Mouse (Mus musculus) small intestine, adult 10 weeks (tissue): ENCODE data around the gene Sh2d1b2. TPM values are rescaled to one million over a fixed set of nuclear protein-coding genes. Genes with fewer than 3 reads are reported as not detected.

ENCODE experiments used
- polyA plus RNA-seq: library from polyadenylated mRNA; stranded (reverse); fragments of 350-450 nt; fragmentation: Illumina TruSeq; extraction: RNeasy Lipid Tissue Mini Kit (QIAGEN cat#74804); gene quantifications from one replicate; pipeline ENCODE4 v1.2.3, GENCODE M21; 2014; ENCODE audit warnings: low replicate concordance

Sh2d1b2 gene
- polyA plus RNA-seq, result not detected

GRCm38 (mm10) chr1:170232688-170233087 is at the start of gene Sh2d1b2:
Sh2d1b2 (plus strand) TSS chr1:170232749.

GRCm38 (mm10) chr1:170214757-170215522 is 17.6 kb upstream of the Sh2d1b2 start, which contains the start of gene Uhmk1:
Uhmk1 (minus strand) TSS chr1:170215397.

GRCm38 (mm10) chr1:170277016-170277415 is 44.5 kb downstream of the Sh2d1b2 start, which contains the start of gene Sh2d1b1:
Sh2d1b1 (plus strand) TSS chr1:170277320.

Other genes starting within 250 kb of the Sh2d1b2 start
- 23.1 TPM for gene Ddr2, start 122.0 kb upstream of the Sh2d1b2 start, polyA plus RNA-seq
- 113 TPM for gene Uap1, start 57.8 kb upstream of the Sh2d1b2 start, polyA plus RNA-seq
- 63.1 TPM for gene Uhmk1, start 17.4 kb upstream of the Sh2d1b2 start, polyA plus RNA-seq
- gene Sh2d1b1, start 44.6 kb downstream of the Sh2d1b2 start, polyA plus RNA-seq, result 4.5 TPM
- gene Gm7694, start 73.6 kb downstream of the Sh2d1b2 start, polyA plus RNA-seq, result 3.3 TPM
- gene Spata46, start 76.1 kb downstream of the Sh2d1b2 start, polyA plus RNA-seq, result not detected